Mouse (Mus musculus) midbrain, embryonic 15.5 days (tissue): ENCODE measurements at regions not wholly inside any gene's neighbourhood (a gene's known extent, or its start where the extent isn't known, plus 50 kb on each side); places are given as distances from the start of the nearest gene placed in this dataset.

Experiments used
- ATAC-seq: fragments of 200-750 bp; cut with Nextera tagmentation; replicated peaks from 2 replicates; pipeline ENCODE4 v1.8.0; 2017; ENCODE audit warnings: moderate TSS enrichment
- H3K27ac ChIP-seq: fragments of 300-500 bp; sonication (generic); 2 replicates; pipeline ENCODE4 v1.5.1; 2015; ENCODE audit warnings: mild to moderate bottlenecking, inconsistent platforms
- H3K27me3 ChIP-seq: fragments of 300-500 bp; sonication (generic); replicated peaks from 2 replicates; pipeline ENCODE4 v1.6.1; 2015; ENCODE audit warnings: inconsistent platforms
- H3K36me3 ChIP-seq: fragments of 300-500 bp; sonication (generic); replicated peaks from 2 replicates; pipeline ENCODE4 v1.6.1; 2015; ENCODE audit warnings: inconsistent platforms
- H3K4me1 ChIP-seq: fragments of 300-500 bp; sonication (generic); 2 replicates; pipeline ENCODE4 v1.6.1; 2015; ENCODE audit warnings: inconsistent platforms
- H3K4me2 ChIP-seq: fragments of 300-500 bp; sonication (generic); 2 replicates; pipeline ENCODE4 v1.6.1; 2015; ENCODE audit warnings: inconsistent platforms, mild to moderate bottlenecking, moderate library complexity
- H3K4me3 ChIP-seq: fragments of 300-500 bp; sonication (generic); 2 replicates; pipeline ENCODE4 v1.5.1; 2015; ENCODE audit warnings: mild to moderate bottlenecking, inconsistent platforms
- H3K9ac ChIP-seq: fragments of 300-500 bp; sonication (generic); 2 replicates; pipeline ENCODE4 v1.6.1; 2015; ENCODE audit warnings: mild to moderate bottlenecking, inconsistent platforms
- H3K9me3 ChIP-seq: fragments of 300-500 bp; sonication (generic); 2 replicates; pipeline ENCODE4 v1.6.1; 2016; ENCODE audit warnings: inconsistent platforms
- WGBS: fragments of 180-500 bp; shearing (Covaris S2); methylation state at CpG from one replicate; pipeline ENCODE4 v1.1.7; 2015; ENCODE audit warnings: mixed read lengths; 5-methylcytosine and 5-hydroxymethylcytosine counted together

DNA sequence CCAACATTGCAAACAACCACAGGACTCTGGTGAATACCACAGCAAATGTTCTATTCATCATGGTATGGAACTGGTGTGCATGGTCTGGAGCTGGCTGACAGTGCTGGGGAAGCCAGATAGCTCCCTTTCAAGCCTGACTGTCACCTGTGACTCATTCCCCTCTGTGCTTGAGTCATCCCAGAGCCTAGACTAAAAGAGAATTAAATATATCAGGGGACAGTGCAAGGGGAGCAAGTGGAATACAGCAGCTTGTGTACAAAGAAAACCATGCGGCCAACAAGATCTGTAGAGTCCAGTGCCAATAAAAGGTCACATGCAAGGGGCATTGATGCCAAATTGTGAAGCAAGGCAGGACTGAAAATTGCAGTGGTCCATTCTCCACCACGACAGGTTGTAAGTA is 117.7 kb downstream of the Pah start:
- no peaks in the 10 kb centered on the region for H3K9me3 ChIP-seq
- ATAC-seq: no peak
- H3K27me3 ChIP-seq: no peaks in the 10 kb centered on the region
- H3K27ac ChIP-seq: no peak overlapping the region
- no peak overlapping the region for H3K9ac ChIP-seq
- WGBS: 78% methylated on average over 2 of the region's 2 CpGs
- H3K4me1 ChIP-seq: no peaks in the 10 kb centered on the region
- no peaks in the 10 kb centered on the region for H3K36me3 ChIP-seq
- H3K4me3 ChIP-seq: no peak overlapping the region
- no peak overlapping the region for H3K4me2 ChIP-seq

- no peak; the same call in 1 of the 2 replicates for ATAC-seq
- Histone ChIP-seq H3K4me2 (no peak overlapping the region), H3K4me1 (no peaks in the 10 kb centered on the region), H3K4me3 (no peak overlapping the region), H3K9me3 (no peaks in the 10 kb centered on the region), H3K27ac (no peak overlapping the region), H3K9ac (no peak overlapping the region), H3K36me3 (no peaks in the 10 kb centered on the region), H3K27me3 (no peaks in the 10 kb centered on the region)
- 26% methylated on average over 1 of the region's 1 CpGs for WGBS
Measured at GRCm38 (mm10) chr10:87649091-87649490, 127.5 kb downstream of the Pah start.

GRCm38 (mm10) chr10:87652139-87652740 is 130.6 kb downstream of the Pah start:
- Histone ChIP-seq H3K4me3 (no peak overlapping the region), H3K36me3 (no peaks in the 10 kb centered on the region), H3K4me1 (no peaks in the 10 kb centered on the region), H3K9me3 (no peaks in the 10 kb centered on the region), H3K9ac (no peak overlapping the region), H3K27me3 (no peaks in the 10 kb centered on the region), H3K27ac (no peak overlapping the region), H3K4me2 (no peak overlapping the region)
- ATAC-seq: 0 out of 2 replicates have a peak, but pooled peaks have one; percentile 24
- WGBS: 61% methylated on average over 8 of the region's 8 CpGs

- 90% methylated on average over 4 of the region's 4 CpGs for WGBS
- H3K4me2 ChIP-seq: no peak overlapping the region
- no peaks in the 10 kb centered on the region for H3K27me3 ChIP-seq
- H3K9me3 ChIP-seq: no peaks in the 10 kb centered on the region
- no peaks in the 10 kb centered on the region for H3K36me3 ChIP-seq
- H3K4me1 ChIP-seq: no peaks in the 10 kb centered on the region
- no peak overlapping the region for H3K27ac ChIP-seq
- H3K4me3 ChIP-seq: no peak overlapping the region
- no peak overlapping the region for H3K9ac ChIP-seq
- ATAC-seq: no peak
Measured at GRCm38 (mm10) chr10:87654112-87654511, 132.5 kb downstream of the Pah start.

- Histone ChIP-seq H3K4me3 (no peak overlapping the region), H3K9ac (no peak overlapping the region), H3K4me2 (no peak overlapping the region), H3K27ac (peak overlapping the region; percentile 55), H3K36me3 (no peaks in the 10 kb centered on the region), H3K9me3 (no peaks in the 10 kb centered on the region), H3K4me1 (no peaks in the 10 kb centered on the region), H3K27me3 (no peaks in the 10 kb centered on the region)
- ATAC-seq: peak; percentile 86
- 65% methylated on average over 9 of the region's 9 CpGs for WGBS
Measured at GRCm38 (mm10) chr10:87666020-87666718, 144.6 kb downstream of the Pah start.

GRCm38 (mm10) chr10:87666719-87667387 is 145.3 kb downstream of the Pah start:
- Histone ChIP-seq H3K9me3 (no peaks in the 10 kb centered on the region), H3K4me3 (no peak overlapping the region), H3K4me1 (no peaks in the 10 kb centered on the region), H3K27ac (peak overlapping the region; percentile 55), H3K27me3 (no peaks in the 10 kb centered on the region), H3K36me3 (no peaks in the 10 kb centered on the region), H3K9ac (no peak overlapping the region), H3K4me2 (no peak overlapping the region)
- ATAC-seq: no peak
- WGBS: 76% methylated on average over 7 of the region's 7 CpGs

DNA sequence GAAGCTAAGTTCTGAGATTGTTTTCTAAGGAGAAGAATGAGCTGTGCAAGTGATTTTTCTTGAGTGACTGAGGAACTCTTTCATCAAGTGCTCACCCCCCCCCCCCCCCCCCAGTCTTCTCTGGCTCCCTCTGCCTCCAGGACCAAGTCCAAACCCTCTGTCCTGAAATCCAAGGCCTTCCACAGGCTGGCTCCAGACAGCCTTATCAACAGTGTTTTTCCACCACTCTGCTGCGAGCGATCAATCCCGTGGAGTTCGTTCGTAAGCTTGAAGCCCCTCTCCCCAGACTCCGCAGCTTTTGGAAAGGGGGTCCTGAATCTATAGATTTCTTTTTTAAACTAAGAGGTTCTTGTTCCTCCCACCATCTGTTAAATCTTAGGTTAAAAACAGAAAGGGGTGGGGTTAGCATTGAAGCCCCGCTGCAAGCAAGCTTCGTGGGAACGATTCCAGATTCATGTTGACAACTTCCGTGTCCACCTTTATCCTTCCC is 146.1 kb downstream of the Pah start:
- ATAC-seq: no peak
- Histone ChIP-seq H3K9ac (no peak overlapping the region), H3K9me3 (no peaks in the 10 kb centered on the region), H3K4me3 (no peak overlapping the region), H3K4me2 (no peak overlapping the region), H3K27ac (no peak overlapping the region), H3K4me1 (no peaks in the 10 kb centered on the region), H3K27me3 (no peaks in the 10 kb centered on the region), H3K36me3 (no peaks in the 10 kb centered on the region)
- WGBS: 91% methylated on average over 10 of the region's 10 CpGs

- ATAC-seq: no peak
- H3K4me2 ChIP-seq: no peak overlapping the region
- no peak overlapping the region for H3K4me3 ChIP-seq
- no peaks in the 10 kb centered on the region for H3K4me1 ChIP-seq
- H3K9me3 ChIP-seq: no peaks in the 10 kb centered on the region
- no peak overlapping the region for H3K9ac ChIP-seq
- no peaks in the 10 kb centered on the region for H3K36me3 ChIP-seq
- H3K27ac ChIP-seq: no peak overlapping the region
- no peaks in the 10 kb centered on the region for H3K27me3 ChIP-seq
- WGBS: 85% methylated on average over 5 of the region's 5 CpGs
Measured at GRCm38 (mm10) chr10:87674740-87675420, 153.3 kb downstream of the Pah start.

DNA sequence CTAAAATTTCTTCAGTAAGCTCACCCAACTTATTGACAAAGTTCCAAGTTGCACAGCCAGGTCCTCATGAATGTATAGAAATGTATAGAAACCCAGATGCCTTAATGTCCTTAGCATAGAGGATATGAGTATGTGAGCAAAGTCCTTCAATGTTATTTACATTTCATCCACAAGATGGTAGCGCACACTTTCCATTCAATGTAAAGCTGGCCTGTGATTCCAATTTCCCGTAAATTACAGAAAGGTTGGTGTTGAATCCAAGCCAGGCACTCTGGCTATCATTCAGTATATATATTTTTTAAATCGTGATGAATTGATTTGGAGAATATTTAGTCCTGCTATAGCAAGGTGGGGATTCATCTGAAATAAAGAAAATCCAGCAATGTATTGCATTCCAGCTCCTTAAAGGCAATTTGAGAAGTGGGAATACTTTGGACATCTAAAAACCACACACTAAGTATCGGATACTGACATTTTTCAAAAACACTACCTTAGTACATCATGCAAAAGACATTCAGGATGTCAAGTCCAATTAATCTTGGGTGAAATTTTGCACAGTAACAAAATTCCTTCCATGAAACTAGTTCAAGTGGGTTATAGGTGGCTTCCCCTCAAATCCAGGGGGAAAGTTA is 154.6 kb downstream of the Pah start:
- Histone ChIP-seq H3K4me2 (no peak overlapping the region), H3K9ac (no peak overlapping the region), H3K27me3 (no peaks in the 10 kb centered on the region), H3K27ac (no peak overlapping the region), H3K4me3 (no peak overlapping the region), H3K36me3 (no peaks in the 10 kb centered on the region), H3K9me3 (no peaks in the 10 kb centered on the region), H3K4me1 (no peaks in the 10 kb centered on the region)
- WGBS: 78% methylated on average over 4 of the region's 4 CpGs
- peak; percentile 69; the same call in 1 of the 2 replicates for ATAC-seq

DNA sequence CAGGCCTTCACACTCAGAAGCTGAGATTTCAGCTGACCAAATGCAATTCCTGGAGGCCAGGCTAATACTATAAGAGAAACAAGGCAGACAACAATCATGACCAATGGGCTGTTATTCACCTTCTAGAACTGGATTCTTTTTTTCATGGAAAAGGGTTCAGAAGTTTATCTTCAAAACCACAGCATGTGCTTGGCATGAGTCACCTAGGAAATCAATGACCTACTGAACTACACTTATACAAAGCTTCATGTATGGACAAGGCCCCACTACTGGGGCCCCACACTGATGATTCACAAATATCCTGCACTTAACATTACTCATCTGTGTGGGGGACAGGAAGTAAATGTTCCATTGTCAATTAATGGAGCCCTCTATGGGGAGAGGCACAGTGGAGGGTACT is 157.4 kb downstream of the Pah start:
- Histone ChIP-seq H3K4me3 (no peak overlapping the region), H3K9ac (no peak overlapping the region), H3K27me3 (no peaks in the 10 kb centered on the region), H3K27ac (no peak overlapping the region), H3K36me3 (no peaks in the 10 kb centered on the region), H3K4me1 (no peaks in the 10 kb centered on the region), H3K9me3 (no peaks in the 10 kb centered on the region), H3K4me2 (no peak overlapping the region)
- ATAC-seq: no peak

DNA sequence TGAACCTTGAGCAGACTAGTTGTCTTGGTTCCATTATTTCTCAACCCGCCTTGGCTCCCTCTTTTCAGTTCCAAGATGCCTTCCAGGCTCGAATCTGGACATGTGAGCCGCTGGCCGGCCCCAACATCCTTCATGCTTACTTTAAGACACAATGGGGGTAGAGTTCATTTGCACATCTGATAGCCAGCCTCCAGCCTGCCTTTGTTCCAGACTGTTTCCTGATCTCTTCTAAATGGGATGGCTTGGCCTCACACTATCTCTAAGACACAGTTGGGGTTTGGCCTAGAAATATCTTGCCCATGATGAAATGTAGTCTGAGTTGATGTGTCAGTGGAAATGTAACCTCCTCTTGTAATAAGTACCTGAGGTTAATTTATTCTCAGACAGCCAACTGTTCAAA is 164.7 kb downstream of the Pah start:
- ATAC-seq: no peak
- H3K9me3 ChIP-seq: no peaks in the 10 kb centered on the region
- H3K27me3 ChIP-seq: no peaks in the 10 kb centered on the region
- no peak overlapping the region for H3K4me3 ChIP-seq
- no peaks in the 10 kb centered on the region for H3K36me3 ChIP-seq
- H3K9ac ChIP-seq: no peak overlapping the region
- H3K4me1 ChIP-seq: no peaks in the 10 kb centered on the region
- no peak overlapping the region for H3K4me2 ChIP-seq
- WGBS: 46% methylated on average over 4 of the region's 4 CpGs
- no peak overlapping the region for H3K27ac ChIP-seq

DNA sequence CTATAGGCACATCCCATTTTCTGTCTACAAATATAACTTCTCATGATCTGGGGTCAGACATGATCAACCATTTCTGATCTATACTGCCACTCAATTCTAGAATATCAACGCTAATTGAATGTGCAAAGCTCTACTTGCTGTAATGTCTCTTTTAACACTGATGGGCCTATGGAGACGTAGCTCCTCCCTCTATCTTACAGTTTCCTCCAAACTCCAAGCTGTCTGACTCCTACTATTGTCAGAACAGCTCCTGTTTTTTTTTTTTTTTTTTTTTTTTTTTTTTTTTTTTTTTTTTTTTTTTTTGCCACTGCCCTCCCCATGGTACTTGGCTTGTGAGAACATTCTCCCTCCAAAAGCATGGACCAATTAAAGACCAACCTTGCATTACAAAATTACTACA is 165.2 kb downstream of the Pah start:
- no peak overlapping the region for H3K27ac ChIP-seq
- no peak overlapping the region for H3K9ac ChIP-seq
- no peaks in the 10 kb centered on the region for H3K9me3 ChIP-seq
- H3K4me1 ChIP-seq: no peaks in the 10 kb centered on the region
- H3K4me3 ChIP-seq: no peak overlapping the region
- no peak overlapping the region for H3K4me2 ChIP-seq
- H3K36me3 ChIP-seq: no peaks in the 10 kb centered on the region
- 83% methylated on average over 2 of the region's 2 CpGs for WGBS
- no peak for ATAC-seq
- no peaks in the 10 kb centered on the region for H3K27me3 ChIP-seq
